Mouse (Mus musculus) kidney, adult 2 months (tissue): ENCODE measurements around the gene Clec12a.

Experiments used
- CTCF ChIP-seq: fragments of 200-500 bp; conservative IDR thresholded peaks from 2 replicates; pipeline ENCODE4 v1.5.1; 2011; ENCODE audit warnings: low read depth, mild to moderate bottlenecking, control low read depth, low read length, moderate library complexity, mixed read lengths; ENCODE audit not compliant: insufficient read depth, insufficient read length
- POLR2A ChIP-seq: fragments of 200-500 bp; IDR thresholded peaks from one replicate; pipeline ENCODE4 v1.6.1; 2011; ENCODE audit warnings: low read depth, low read length, control low read depth

DNA sequence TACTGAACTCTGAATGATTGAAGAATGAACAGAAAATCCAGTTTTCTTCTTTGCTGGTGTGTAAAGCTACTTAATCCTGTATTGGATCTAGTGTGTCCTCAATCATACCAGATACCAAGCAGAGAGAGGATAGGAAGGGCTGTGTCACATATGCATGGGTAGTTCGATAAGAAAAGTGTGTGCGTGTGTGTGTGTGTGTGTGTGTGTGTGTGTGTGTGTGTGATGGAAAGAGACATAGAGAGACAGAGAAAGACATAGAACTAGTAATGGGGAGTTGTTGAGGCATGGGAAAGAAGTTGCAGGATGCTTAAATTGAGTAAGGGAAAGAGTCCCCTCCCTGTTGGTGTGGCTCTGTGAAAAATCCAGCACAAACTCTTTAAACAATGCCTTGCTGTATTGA lies 43.3 kb downstream of the Clec12a start, which contains the start of gene Clec12b:
- TF ChIP-seq CTCF (no peak), POLR2A (no peak)
